Mouse (Mus musculus) ovary, postnatal 14 days (tissue): ENCODE measurements around the gene Tmeff2.

Experiments
- DNase-seq: peaks from one replicate; pipeline ENCODE4 v3.0.0; 2022; ENCODE audit warnings: low spot score

Tmeff2 gene

DNA sequence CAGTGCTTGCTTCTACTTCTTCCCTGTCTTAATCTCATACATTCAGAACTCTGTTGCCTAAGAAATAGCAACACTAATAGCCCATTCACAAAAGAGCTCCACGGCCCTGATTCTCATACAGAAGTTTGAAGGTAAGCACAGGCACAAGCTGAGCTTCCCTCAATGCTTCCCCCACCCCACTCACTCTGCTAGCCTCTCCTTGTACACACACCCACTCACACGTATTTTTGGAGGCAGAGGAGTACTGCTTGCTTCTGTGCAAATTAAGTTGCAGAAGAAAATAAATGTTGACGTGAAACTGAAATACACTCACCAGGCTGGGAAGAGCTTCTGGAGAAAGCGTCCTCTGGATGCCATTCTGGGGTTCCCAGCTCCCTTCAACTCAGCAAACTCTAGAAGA is 80.1 kb downstream of the Tmeff2 start:
- DNase-seq, result no peak

DNA sequence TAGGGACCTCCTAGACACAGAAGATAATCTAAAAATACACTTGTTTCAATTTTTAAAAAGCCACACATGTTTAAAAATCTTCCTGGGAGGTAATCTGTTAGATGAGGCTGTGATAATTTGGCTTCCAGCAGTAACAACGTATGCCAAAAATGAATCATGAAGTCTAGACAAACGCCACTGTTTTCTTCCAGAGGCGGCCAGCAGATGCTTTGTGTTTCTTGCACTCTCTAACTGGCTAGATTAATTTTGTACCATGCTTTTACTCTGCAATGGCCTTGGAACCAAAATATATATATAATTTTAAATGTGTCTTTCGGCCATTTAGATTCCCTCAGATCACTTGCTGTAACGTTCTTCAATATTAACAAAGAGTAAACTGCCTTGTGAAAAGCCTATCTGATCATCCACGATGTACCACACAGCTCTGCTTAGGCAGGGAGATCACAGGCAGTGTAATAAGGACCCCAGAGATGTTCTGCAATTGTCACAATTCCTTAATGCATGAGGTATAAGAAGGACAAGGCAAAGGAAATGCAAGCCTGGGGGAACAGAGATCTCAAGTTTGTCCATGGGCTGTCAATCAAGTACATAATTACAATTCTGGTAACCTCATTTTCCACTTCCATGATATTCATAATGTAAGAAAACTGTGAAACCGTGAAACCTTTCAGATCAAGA is 80.8 kb downstream of the Tmeff2 start:
- DNase-seq, result no peak

DNA sequence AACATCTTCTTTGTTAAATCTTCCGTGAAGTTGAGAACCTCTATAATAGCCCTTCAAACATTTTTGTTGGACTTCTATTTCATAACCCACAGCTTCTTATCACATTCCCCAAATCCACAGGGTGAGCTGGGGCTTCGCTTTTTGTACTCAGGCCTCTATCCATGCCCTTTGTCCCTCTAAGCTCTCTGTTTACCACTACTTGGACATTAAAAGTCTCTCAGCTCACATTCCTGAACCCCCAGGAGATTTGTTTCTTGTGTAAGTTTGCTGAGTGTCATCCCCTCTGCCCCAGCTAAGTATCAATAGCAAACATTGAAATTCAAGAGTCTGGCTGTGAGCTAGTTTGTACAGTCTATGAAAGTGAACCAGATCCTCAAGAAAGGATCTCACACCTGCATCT is 90.2 kb downstream of the Tmeff2 start:
- no peak for DNase-seq

- no peak for DNase-seq
These were observed 94.1 kb downstream of the Tmeff2 start for GRCm38 (mm10) chr1:50994505-50994904.

- DNase-seq, result no peak
These were observed 99.3 kb downstream of the Tmeff2 start for GRCm38 (mm10) chr1:50999793-51000192.

- no peak for DNase-seq
These were observed 107.9 kb downstream of the Tmeff2 start for GRCm38 (mm10) chr1:51008344-51008743.

DNA sequence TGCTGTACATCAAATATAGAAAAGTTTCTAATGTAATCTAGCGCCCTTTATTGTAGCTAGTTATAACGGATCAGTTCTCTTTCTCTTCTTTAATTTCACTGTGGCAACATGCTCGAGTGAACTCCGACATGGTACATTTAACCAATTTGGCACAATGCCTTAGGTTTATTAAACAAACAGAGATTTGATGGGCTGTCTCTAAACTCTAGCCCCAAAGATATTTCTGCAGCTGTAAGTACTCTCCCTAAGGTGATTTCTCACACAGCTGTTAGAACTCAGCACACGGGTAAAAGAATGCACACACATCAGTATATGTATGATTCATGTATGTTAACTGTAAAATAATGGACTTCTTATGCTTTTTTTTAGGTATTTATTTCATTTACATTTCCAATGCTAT is 139.8 kb downstream of the Tmeff2 start:
- no peak for DNase-seq

GRCm38 (mm10) chr1:51044810-51045209 is 144.4 kb downstream of the Tmeff2 start:
- no peak for DNase-seq

DNA sequence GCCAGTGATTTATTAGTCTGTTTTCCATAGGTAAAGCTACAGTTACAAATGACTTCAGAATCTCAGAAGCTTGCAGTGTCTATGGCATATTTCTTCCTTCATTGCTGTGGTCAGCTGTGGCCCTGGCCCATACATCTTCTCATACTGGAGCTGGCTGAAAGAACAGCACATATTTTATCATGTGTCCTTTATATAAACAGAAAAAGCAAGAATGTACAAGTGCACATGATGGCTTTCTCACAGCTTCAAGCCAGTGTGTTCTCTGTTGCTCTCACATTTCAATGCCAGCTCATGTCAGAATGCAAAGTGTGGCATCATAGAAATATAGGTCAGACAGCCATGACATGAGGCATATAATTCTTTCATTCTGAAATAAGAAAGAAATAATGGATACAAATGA is 164.1 kb downstream of the Tmeff2 start:
- no peak for DNase-seq

DNA sequence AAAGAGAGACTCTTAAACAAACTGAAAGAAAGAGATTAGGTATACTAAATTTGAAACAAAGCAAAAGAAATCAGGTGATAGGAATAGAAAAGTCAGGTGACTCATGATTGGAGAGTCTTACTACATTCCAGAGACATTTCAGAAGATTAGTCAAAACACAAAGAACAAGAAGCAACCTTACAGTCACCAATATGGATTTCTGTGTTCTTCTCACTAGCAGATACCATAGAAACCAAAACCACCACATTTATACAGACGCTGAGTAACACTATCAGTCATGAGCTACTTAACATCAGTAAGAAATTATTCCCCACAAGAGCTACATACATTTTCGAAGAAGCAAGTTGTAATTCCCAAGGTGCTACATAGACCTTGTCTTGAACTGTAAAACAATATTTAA is 165.2 kb downstream of the Tmeff2 start:
- no peak for DNase-seq

DNA sequence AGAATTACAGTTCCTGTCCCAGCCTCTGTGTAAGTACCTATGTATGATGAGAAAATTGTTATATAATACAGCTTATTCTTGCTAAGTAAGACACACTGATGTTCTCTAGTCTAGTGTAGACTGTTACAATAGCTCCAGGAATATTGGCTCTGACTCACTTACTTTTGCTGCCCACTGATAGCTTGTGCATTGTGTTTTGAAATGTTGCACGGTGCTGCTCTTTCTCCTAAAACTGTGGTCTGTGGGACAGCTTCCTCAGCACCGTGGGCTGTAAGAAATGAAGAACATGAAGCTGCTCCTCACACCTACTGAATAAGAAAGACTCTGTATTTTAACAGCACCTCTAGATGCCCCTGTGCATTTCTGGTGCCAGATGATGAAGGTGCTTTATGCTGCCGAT is 168.4 kb downstream of the Tmeff2 start:
- no peak for DNase-seq

DNA sequence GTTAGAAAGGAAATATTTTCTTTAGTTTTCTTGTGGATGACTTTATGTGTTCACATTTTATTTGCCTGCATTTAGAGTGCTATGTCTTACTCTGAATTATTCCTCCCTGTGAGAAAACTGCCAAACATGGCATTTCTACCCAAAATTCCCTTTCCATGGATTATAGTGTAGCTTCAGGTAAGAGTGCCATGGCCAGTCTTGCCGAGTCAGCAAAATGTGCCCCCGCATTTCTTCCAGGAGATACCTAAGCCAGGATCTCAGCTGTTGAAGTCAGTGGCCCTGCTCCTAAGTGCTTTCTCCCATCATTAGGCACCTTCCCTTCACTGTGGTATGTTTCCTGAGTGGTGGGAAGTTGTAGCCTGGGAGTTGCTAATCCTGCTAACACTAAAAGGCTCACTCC is 168.8 kb downstream of the Tmeff2 start:
- DNase-seq, result no peak

DNA sequence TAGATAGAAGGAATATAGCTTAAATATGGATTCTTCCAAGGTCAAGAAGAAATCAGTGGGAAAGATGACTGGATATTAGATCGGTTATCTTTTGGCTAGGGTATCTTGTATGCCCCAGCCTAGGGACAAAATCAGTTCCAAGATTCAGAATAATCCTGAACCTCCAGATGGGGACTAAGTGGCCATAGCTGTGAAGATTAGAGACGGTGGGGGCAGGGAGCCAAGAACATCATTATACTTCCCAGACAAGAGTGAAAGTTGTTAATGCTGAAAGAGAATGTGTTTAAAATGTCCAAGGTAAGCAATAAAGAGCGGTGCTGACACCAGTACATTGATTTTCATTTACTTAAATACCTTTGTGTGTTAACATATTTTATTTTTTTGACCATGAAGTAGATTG is 173.6 kb downstream of the Tmeff2 start:
- DNase-seq, result no peak

DNA sequence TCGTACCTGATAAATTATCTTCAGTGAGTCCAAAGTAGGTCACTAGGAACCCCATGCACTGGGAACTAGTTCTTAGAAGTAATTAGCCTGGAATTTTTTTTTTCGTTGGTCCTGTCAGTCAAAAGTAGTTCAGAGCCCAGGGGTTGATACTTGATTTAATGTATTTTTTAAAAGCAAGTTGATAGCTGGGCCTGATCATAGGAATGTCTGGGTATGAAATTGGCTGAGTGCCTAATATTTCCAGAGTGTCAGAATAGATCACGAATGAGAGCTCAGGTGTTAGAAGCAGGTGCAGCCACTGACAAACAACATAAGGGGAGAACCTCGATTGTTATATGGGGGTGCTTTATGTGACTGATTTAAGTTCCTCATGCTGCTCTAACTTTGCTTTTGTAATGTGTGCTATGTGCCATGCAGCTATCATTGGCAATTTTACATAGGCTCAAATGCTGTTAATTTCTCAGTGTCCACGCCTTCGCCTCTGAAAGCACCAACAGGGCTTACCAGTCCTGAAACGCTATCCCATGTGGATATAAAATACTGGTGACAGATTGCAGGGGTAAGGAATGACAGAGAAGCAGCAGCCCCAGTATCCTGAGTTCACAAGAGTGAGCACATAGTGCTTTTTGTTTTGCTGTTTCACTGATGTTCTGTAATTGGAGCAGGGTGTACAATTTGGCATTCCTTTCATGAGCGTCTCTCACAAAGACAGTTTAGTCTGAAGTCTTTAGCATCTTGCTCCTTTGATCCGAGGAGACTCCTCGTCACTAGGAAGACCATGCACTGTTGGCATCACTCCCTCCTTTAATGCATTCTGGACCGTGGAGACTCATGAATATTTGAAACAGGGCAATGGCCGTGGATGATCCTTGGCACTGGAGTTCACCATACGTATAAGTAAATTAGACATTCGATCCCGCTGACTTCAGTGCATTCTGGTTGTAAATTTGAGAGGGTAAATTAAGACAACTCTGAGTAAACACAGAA is 175.6 kb downstream of the Tmeff2 start:
- no peak for DNase-seq

DNA sequence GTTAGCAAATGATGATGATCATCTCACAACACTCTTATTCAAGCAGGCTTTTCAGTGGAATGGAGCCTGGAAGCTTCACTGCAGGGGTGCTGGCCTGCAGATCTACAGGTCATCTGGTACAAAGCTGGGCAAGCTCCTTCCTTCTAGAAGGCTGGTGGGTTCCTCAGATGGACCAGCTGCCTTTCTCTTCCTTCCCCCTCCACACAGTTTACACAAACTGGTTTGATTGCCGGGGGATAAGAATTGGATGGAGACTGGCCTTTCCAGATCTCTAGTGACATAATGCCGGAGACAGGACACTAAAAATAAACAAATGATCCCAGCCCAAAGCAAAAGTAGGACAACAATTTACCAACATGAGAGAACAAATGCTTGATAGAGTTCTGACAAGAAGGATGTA is 188.5 kb downstream of the Tmeff2 start:
- DNase-seq, result no peak

GRCm38 (mm10) chr1:51089803-51090202 is 189.4 kb downstream of the Tmeff2 start:
- DNase-seq, result no peak

GRCm38 (mm10) chr1:51090212-51090761 is 189.8 kb downstream of the Tmeff2 start:
- DNase-seq, result no peak

- DNase-seq, result no peak
These were observed 194.3 kb downstream of the Tmeff2 start for GRCm38 (mm10) chr1:51094713-51095112.

DNA sequence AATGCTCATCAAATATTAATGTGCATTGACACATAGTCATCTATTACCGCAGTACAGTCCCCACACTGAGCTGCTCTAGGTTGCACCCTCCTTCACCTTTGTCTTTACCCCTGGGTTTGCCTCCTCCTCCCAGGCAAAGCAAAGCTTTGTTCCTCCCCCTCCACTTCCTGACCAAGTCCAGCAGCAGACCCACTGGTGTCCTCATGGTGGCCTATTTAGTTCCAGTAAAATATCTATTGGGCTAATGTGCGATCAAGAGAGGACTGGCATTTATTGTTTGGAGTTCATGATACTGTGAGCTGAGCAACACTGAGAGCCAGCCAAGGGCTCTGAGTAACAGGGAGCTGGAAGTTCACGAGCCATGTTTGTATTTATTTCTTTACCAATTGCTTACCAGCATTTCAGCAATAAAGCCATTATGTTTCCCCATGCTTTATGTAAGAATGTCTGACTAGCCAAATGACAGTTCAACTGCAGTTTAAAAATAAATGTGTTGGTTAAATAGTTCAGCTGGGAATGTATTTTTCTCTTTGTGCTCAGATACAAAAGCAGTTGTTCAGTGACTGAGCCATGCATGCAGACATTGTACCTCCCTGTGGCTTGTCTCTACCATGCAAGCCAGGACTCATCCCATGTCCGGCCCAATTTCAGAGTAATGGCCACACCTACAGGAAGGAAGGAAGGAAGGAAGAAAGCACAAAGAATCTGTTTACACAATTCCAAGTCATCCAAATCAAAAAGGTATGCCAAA is 196.6 kb downstream of the Tmeff2 start:
- no peak for DNase-seq

- DNase-seq, result no peak
These were observed 200.7 kb downstream of the Tmeff2 start for GRCm38 (mm10) chr1:51101034-51101590.

GRCm38 (mm10) chr1:51104698-51105097 is 204.3 kb downstream of the Tmeff2 start:
- no peak for DNase-seq

DNA sequence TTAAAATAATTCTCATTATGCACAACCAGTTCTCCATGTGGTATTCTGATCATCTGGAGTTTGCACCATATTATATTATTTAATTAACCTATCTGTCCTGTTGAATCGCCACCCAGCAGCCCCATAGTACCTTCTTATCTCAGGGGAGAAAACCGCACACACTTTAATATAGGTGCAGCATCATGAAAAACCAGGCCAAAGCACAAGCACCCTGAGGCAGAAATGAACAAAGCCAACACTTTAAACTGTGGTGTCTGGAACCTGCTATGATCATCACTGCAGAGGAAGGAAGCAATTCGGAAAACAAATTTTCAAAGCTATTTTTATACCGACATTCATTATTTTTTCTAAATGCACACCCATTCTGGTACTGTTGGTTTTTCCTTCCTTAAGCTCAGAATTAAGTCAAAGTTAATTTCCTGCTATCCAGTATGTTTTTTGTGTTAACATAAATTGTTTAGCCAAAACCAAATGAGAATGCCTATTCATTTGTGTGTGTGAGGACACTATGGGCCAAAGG is 206.0 kb downstream of the Tmeff2 start:
- no peak for DNase-seq
